15 mouse cellular contexts compared by ENCODE assay signal in the genomic region with DNA sequence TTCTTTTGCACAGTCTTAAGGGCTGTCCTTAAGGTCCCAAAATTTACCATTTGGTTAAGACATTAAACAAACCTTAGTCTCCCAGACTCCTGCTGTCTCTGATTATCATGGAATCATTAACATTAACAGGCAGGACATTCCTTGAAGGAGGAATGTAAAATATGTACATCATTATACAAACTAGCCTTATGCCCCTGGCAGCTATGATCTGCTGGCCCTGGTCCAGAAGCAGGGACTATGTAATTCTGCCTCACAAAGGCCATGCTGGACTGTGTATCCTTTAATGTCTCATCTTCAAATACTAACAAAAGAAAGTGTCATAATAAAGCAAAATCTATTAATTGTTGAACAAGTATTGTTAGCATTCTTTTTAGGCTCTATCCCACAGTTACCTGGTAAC.
DNase-seq lines count a peak whose midpoint lies in the region; ATAC-seq lines count a peak whose summit lies in the region.
"Had no signal": no experiment of that assay in that cellular context is flagged by ENCODE, and none has a peak within 500 bp of the region (broad histone marks: within the 10 kb centered on the region; RNA-seq: fewer than 3 reads in every experiment).

No protein-coding gene starts in this region.

- peak; percentile 68 for DNase-seq in heart, adult 11 months
- no peak for DNase-seq in heart, postnatal 10 days
- peak; percentile 7 for DNase-seq in kidney, postnatal 14 days
- DNase-seq in kidney, adult 9 months, result no peak
- DNase-seq in 3T3-L1 (ENCODE audit: low read depth, low spot score) (peak; percentile 15), R1 (ENCODE audit: low read depth, low spot score) (peak; percentile 18)
- DNase-seq: adrenal gland, postnatal 14 days; cerebellum, adult 18-20 months; cerebellum, adult 9-11 months; embryo, embryonic 11 days; gastrocnemius, adult 2 months; gastrocnemius, postnatal 25 days had no signal

- no peak for ATAC-seq in megakaryocyte-erythroid progenitor cell, adult 5-6 weeks (replicated peaks; ENCODE audit: low FRiP score, low TSS enrichment, poor library complexity, severe bottlenecking)
- ATAC-seq: forebrain, embryonic 14.5 days; hindbrain, postnatal 0 days had no signal

- intact Hi-C loops in heart, postnatal 10 days (cut with DNase I), result no loop called here

Comparison
In these comparisons a context has a peak if more than half of its experiments do, and no peak if none do; other contexts are left out.
1. DNase-seq: peak in heart, adult 11 months (single experiment), kidney, postnatal 14 days (single experiment), 3T3-L1 (single experiment) and R1 (single experiment); none in heart, postnatal 10 days (0 of 2) and kidney, adult 9 months (single experiment).